Mouse (Mus musculus): Measurements from ENCODE around the gene Sec31b. TPM values are rescaled to one million over a fixed set of nuclear protein-coding genes. Genes with fewer than 3 reads are reported as not detected.
A peak's percentile ranks its signal among the peaks of the same experiment; 100 is the strongest.

Gene Sec31b
- polyA plus RNA-seq (2015; fragmentation: Nextera tagmentation; extraction: Ambion mirVana): 0.54 and 0.57 TPM in 2 replicates

DNA sequence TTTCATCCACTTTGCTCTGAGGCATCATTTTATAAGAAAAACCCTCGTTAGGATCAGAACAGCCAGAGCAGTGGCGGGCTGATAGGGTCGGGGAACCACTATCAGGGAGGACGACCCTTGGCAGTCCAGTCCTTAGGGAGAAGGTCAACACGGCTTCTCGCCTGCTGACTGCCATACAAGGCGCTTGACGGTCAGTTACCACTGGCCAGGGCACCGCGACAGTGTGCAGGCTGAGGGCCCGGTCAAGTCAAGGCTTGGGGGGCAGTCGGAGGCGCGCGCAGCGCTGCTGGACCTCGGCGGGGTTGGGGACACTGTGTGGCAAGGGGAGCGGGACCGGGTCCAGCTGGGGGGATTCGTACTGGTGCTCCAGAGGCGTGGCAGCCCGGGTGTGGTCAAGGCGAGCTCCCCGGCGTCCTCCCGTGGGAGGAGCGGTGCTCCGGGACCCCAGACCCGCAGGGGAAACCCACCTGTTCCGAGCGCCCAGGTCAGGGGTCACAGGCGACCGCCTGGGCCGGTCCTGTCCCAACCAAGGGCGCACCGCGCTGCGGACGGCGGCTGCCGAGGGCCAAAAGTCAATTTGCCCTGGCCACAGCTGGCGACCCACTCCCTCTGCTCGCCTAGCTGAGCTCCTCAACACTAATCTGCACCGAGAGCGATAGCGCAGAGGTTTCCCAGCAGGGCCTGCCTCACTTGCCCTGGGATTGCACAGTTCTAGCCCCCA lies at the start of gene Sec31b:
Gene Sec31b, minus strand, starts transcription at position 544 of the 721 bp plus-strand sequence.
- peak; percentile 64 for DNase-seq
- H3K36me3 ChIP-seq (replicated peaks; ENCODE audit: insufficient read depth, low read length): peaks cover 23% of the 10 kb centered on the region
- WGBS (ENCODE audit: insufficient replicate concordance): 2% methylated on average over 35 of the region's 47 CpGs
- peaks cover 5% of the 10 kb centered on the region; the same call in 1 of the 2 replicates for H3K27me3 ChIP-seq (ENCODE audit: insufficient read depth, low read length)
- ATAC-seq: peak; percentile 66
- H3K4me1 ChIP-seq (ENCODE audit: insufficient read depth): no peaks in the 10 kb centered on the region
- peak within 1 kb of the TSS; percentile 85 for H3K4me2 ChIP-seq (ENCODE audit: low read depth, low read length)
- peaks cover 4% of the 10 kb centered on the region for H3K9me3 ChIP-seq (ENCODE audit: low read length)
- H3K4me3 ChIP-seq (ENCODE audit: low read depth, low read length): peak within 1 kb of the TSS; percentile 50
- no peak within 1 kb of the TSS for H3K27ac ChIP-seq (ENCODE audit: low read depth)
- no peak for TF ChIP-seq EP300 (IDR thresholded peaks at IDR 0.05; ENCODE audit: low read depth)
- no peak for TF ChIP-seq CTCF (IDR thresholded peaks at IDR 0.05; ENCODE audit: low read depth)
- H3K9ac ChIP-seq (replicated peaks): peak within 1 kb of the TSS; percentile 52

DNA sequence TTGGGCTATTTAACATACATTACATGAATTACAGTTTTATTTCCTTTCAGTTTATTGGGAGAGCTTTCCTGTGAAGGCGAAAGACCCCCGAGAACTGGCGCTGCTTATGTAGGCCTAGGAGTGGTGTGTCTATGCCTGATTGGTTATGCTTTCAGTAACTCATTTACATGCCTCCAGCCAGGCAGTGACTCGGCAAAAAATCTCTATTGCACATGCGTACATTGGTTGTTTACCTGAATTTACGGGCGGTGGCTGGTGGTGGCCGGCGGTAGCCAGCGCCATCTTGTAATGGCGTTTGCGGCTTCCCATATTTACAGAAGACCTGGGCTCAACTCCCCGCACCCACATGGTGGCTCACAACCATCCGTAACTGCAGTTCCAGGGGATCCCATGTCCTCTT lies 48.5 kb upstream of the Sec31b start:
- no peak overlapping the region for H3K9ac ChIP-seq (replicated peaks)
- WGBS (ENCODE audit: insufficient replicate concordance): 87% methylated on average over 14 of the region's 14 CpGs

DNA sequence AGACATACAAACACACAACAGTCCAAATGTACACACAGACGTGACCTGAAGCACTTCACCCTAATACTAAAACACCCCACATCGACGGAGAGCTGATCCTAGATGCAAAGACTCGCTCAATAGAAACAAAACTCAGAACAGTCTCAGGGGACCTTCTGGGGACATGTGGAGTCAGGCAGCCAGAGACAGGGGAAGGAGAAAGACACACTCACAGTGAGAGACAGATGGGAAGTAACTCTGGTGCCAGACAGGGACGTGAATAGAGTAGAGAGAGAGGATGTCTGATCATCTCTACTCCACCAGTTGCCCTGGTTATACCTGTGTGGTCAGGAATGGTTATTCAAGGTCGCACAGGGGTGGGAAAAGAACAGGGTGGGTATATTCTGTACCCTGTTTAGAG lies 46.0 kb upstream of the Sec31b start:
- WGBS (ENCODE audit: insufficient replicate concordance): 66% methylated on average over 6 of the region's 6 CpGs
- no peak for DNase-seq
- TF ChIP-seq CTCF (IDR thresholded peaks at IDR 0.05; ENCODE audit: low read depth) (no peak), EP300 (IDR thresholded peaks at IDR 0.05; ENCODE audit: low read depth) (no peak)
- no peak overlapping the region for H3K4me2 ChIP-seq (ENCODE audit: low read depth, low read length)
- ATAC-seq: no peak
- no peaks in the 10 kb centered on the region for H3K9me3 ChIP-seq (ENCODE audit: low read length)
- no peak overlapping the region for H3K9ac ChIP-seq (replicated peaks)
- H3K4me3 ChIP-seq (ENCODE audit: low read depth, low read length): no peak overlapping the region
- H3K36me3 ChIP-seq (replicated peaks; ENCODE audit: insufficient read depth, low read length): no peaks in the 10 kb centered on the region
- H3K4me1 ChIP-seq (ENCODE audit: insufficient read depth): no peaks in the 10 kb centered on the region
- no peak overlapping the region for H3K27ac ChIP-seq (ENCODE audit: low read depth)
- H3K27me3 ChIP-seq (ENCODE audit: insufficient read depth, low read length): no peaks in the 10 kb centered on the region

More for the DNA sequence above, 48.5 kb upstream of the Sec31b start:
- TF ChIP-seq CTCF (IDR thresholded peaks at IDR 0.05; ENCODE audit: low read depth) (no peak), EP300 (IDR thresholded peaks at IDR 0.05; ENCODE audit: low read depth) (no peak)
- no peak overlapping the region for H3K27ac ChIP-seq (ENCODE audit: low read depth)
- no peaks in the 10 kb centered on the region for H3K27me3 ChIP-seq (ENCODE audit: insufficient read depth, low read length)
- DNase-seq (no peak), ATAC-seq (no peak)
- H3K9me3 ChIP-seq (ENCODE audit: low read length): no peaks in the 10 kb centered on the region
- H3K4me1 ChIP-seq (ENCODE audit: insufficient read depth): no peaks in the 10 kb centered on the region
- no peaks in the 10 kb centered on the region for H3K36me3 ChIP-seq (replicated peaks; ENCODE audit: insufficient read depth, low read length)
- no peak overlapping the region for H3K4me3 ChIP-seq (ENCODE audit: low read depth, low read length)
- no peak overlapping the region for H3K4me2 ChIP-seq (ENCODE audit: low read depth, low read length)

DNA sequence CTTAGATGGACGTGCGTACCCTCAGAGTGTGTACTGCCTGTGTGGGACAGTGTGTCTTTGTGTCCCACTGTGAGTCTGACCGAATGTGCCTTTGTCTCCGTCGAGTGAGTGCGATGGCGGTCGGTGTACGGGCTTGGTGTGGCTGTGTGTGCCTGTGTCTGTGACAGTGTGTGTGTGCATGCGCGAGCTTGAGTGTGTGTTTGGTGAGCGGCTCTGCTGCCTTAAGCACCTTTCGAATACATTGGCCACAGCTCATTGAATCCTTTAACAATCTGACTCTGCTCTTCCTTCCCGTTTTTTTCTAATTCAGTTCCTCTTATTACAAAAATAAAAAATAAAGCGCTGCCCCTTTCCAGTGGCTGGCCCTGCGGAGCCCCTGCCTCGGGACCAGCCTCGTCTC lies 45.3 kb upstream of the Sec31b start:
- Histone ChIP-seq H3K36me3 (replicated peaks; ENCODE audit: insufficient read depth, low read length) (no peaks in the 10 kb centered on the region), H3K4me3 (ENCODE audit: low read depth, low read length) (no peak overlapping the region), H3K4me2 (ENCODE audit: low read depth, low read length) (no peak overlapping the region), H3K9me3 (ENCODE audit: low read length) (no peaks in the 10 kb centered on the region), H3K27me3 (ENCODE audit: insufficient read depth, low read length) (0 out of 2 replicates have a peak, but pooled peaks cover 3% of the 10 kb centered on the region), H3K4me1 (ENCODE audit: insufficient read depth) (no peaks in the 10 kb centered on the region), H3K27ac (ENCODE audit: low read depth) (no peak overlapping the region), H3K9ac (replicated peaks) (no peak overlapping the region)
- no peak for ATAC-seq
- 67% methylated on average over 18 of the region's 18 CpGs for WGBS (ENCODE audit: insufficient replicate concordance)
- TF ChIP-seq EP300 (IDR thresholded peaks at IDR 0.05; ENCODE audit: low read depth): no peak
- no peak for TF ChIP-seq CTCF (IDR thresholded peaks at IDR 0.05; ENCODE audit: low read depth)
- no peak for DNase-seq

DNA sequence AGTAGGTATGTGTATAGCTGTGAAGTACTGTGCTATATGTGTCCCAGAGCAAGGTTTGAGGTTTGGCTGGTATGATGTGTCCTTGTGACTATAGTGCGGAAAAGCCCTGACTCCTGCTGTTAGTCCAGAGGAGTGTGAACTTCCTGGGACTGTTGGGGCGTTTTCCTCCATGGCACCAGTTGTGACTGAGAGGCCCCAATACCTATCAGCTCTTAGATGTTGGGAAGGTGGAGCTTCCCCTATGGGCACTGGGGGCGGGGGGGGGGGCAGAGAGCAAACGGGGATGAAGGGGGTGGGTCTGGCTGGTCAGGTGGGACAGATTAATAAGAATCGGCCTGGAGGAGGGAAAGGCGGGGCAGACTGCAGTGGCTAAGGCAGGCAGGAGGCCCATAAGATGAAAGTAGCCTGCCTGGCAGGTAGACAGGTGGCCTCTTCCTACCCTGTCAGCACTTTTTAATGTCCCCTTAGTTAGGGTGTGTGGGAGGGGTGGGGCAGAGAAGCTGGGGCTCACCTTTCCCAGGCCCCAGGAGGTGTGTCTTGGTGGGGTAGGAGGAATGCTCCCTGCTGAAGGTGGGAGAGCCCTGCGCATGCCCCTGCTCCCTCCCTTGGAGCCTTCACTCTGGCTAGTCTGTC lies 44.0 kb upstream of the Sec31b start:
- DNase-seq (no peak), ATAC-seq (no peak)
- H3K27me3 ChIP-seq (ENCODE audit: insufficient read depth, low read length): 0 out of 2 replicates have a peak, but pooled peaks cover 7% of the 10 kb centered on the region
- H3K27ac ChIP-seq (ENCODE audit: low read depth): no peak overlapping the region
- H3K4me1 ChIP-seq (ENCODE audit: insufficient read depth): no peaks in the 10 kb centered on the region
- no peak overlapping the region for H3K4me3 ChIP-seq (ENCODE audit: low read depth, low read length)
- H3K9me3 ChIP-seq (ENCODE audit: low read length): no peaks in the 10 kb centered on the region
- H3K36me3 ChIP-seq (replicated peaks; ENCODE audit: insufficient read depth, low read length): no peaks in the 10 kb centered on the region
- no peak overlapping the region for H3K4me2 ChIP-seq (ENCODE audit: low read depth, low read length)
- 57% methylated on average over 7 of the region's 7 CpGs for WGBS (ENCODE audit: insufficient replicate concordance)
- TF ChIP-seq CTCF (IDR thresholded peaks at IDR 0.05; ENCODE audit: low read depth) (no peak), EP300 (IDR thresholded peaks at IDR 0.05; ENCODE audit: low read depth) (no peak)
- H3K9ac ChIP-seq (replicated peaks): no peak overlapping the region

DNA sequence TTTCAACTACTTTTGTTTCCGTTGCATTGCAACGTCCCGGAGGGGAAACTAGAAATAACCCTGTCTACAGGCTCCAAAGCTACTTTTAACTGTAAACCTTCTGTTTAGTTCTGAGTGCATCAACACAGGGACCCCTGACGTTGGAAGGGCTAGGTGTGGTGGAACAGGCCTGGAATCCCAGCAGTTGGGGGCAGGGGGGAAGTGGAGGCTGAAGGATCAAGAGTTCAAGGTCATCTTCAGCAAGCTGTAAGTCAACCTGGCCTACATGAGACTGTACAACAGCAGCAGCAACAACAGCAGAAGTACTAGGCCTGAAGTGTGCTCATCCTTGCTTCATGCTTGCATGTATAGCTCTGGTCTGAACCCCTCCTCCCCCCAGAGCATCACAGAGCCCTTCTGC lies 42.4 kb upstream of the Sec31b start:
- no peak overlapping the region for H3K4me2 ChIP-seq (ENCODE audit: low read depth, low read length)
- H3K27ac ChIP-seq (ENCODE audit: low read depth): no peak overlapping the region
- no peak for DNase-seq
- TF ChIP-seq CTCF (IDR thresholded peaks at IDR 0.05; ENCODE audit: low read depth) (no peak), EP300 (IDR thresholded peaks at IDR 0.05; ENCODE audit: low read depth) (no peak)
- H3K4me3 ChIP-seq (ENCODE audit: low read depth, low read length): no peak overlapping the region
- 41% methylated on average over 4 of the region's 4 CpGs for WGBS (ENCODE audit: insufficient replicate concordance)
- no peak for ATAC-seq
- H3K27me3 ChIP-seq (ENCODE audit: insufficient read depth, low read length): 0 out of 2 replicates have a peak, but pooled peaks cover 7% of the 10 kb centered on the region
- no peaks in the 10 kb centered on the region for H3K4me1 ChIP-seq (ENCODE audit: insufficient read depth)
- H3K36me3 ChIP-seq (replicated peaks; ENCODE audit: insufficient read depth, low read length): no peaks in the 10 kb centered on the region
- H3K9ac ChIP-seq (replicated peaks): no peak overlapping the region
- no peaks in the 10 kb centered on the region for H3K9me3 ChIP-seq (ENCODE audit: low read length)
